Mouse (Mus musculus): Measurements from ENCODE around the gene Rasgrf2.

DNA sequence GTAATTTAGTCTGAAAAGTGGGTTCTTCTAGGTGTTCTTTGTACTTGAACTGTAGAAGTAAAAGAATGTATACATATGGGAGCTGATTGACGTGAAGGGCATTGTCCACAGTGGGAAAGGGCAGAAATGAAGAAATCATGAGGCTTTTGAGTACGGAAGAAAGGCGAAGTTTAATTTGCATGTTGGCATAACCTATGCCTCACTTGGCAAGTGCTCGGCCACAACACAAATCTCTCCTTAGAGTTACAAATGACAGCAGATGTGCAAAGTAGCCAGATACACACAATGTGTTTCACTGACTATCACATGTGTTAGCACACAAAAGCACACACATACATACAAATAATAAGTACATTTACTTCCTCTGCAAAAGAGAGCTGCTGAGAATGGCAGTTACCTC, 251.2 kb downstream of the Rasgrf2 start:
- no peak for TF ChIP-seq CTCF (IDR thresholded peaks at IDR 0.05; ENCODE audit: control insufficient read depth, insufficient read depth, insufficient read length)
- no peak for TF ChIP-seq USF1 (IDR thresholded peaks at IDR 0.05; ENCODE audit: low read depth)

Measured in C2C12 (cell line).